Mouse (Mus musculus) embryo, embryonic 11.5 days (tissue): ENCODE results near the gene Rrp1.

ENCODE experiments used
- DNase-seq: peaks from one replicate; pipeline ENCODE4 v3.0.0-alpha.2; 2012; ENCODE audit warnings: low read depth, low spot score

Gene Rrp1

GRCm38 (mm10) chr10:78412319-78413151, at the start of gene Rrp1:
Gene Rrp1 (minus strand): TSS chr10:78413043.
- DNase-seq = peak; percentile 95

- DNase-seq = no peak
Measured at GRCm38 (mm10) chr10:78461767-78462166, 48.9 kb upstream of the Rrp1 start.

GRCm38 (mm10) chr10:78460463-78460862, 47.6 kb upstream of the Rrp1 start:
- DNase-seq = no peak

GRCm38 (mm10) chr10:78458348-78459111, 45.7 kb upstream of the Rrp1 start:
- no peak for DNase-seq

- DNase-seq = no peak
Measured at GRCm38 (mm10) chr10:78457495-78458347, 44.9 kb upstream of the Rrp1 start.

GRCm38 (mm10) chr10:78456696-78457095, 43.9 kb upstream of the Rrp1 start:
- DNase-seq = no peak

- DNase-seq = no peak
Measured at GRCm38 (mm10) chr10:78452641-78453040, 39.8 kb upstream of the Rrp1 start.

- DNase-seq = no peak
Measured at GRCm38 (mm10) chr10:78450761-78451160, 37.9 kb upstream of the Rrp1 start.

GRCm38 (mm10) chr10:78447396-78447795, 34.6 kb upstream of the Rrp1 start:
- DNase-seq = no peak

- no peak for DNase-seq
Measured at GRCm38 (mm10) chr10:78446195-78446594, 33.4 kb upstream of the Rrp1 start.

GRCm38 (mm10) chr10:78442292-78442691, 29.4 kb upstream of the Rrp1 start:
- no peak for DNase-seq

- DNase-seq = no peak
Measured at GRCm38 (mm10) chr10:78441606-78442005, 28.8 kb upstream of the Rrp1 start.

- DNase-seq = no peak
Measured at GRCm38 (mm10) chr10:78440812-78441211, 28.0 kb upstream of the Rrp1 start.

- no peak for DNase-seq
Measured at GRCm38 (mm10) chr10:78439990-78440389, 27.1 kb upstream of the Rrp1 start.

GRCm38 (mm10) chr10:78439550-78439949, 26.7 kb upstream of the Rrp1 start:
- DNase-seq = no peak

- peak; percentile 47 for DNase-seq
Measured at GRCm38 (mm10) chr10:78438094-78438493, 25.3 kb upstream of the Rrp1 start.

- no peak for DNase-seq
Measured at GRCm38 (mm10) chr10:78432853-78433252, 20.0 kb upstream of the Rrp1 start.

GRCm38 (mm10) chr10:78429776-78430175, 16.9 kb upstream of the Rrp1 start:
- no peak for DNase-seq

GRCm38 (mm10) chr10:78429180-78429579, 16.3 kb upstream of the Rrp1 start:
- DNase-seq = no peak

- no peak for DNase-seq
Measured at GRCm38 (mm10) chr10:78428070-78428469, 15.2 kb upstream of the Rrp1 start.

GRCm38 (mm10) chr10:78426117-78426735, 13.4 kb upstream of the Rrp1 start:
- DNase-seq = no peak
